Mouse (Mus musculus) hindbrain, embryonic 13.5 days (tissue): ENCODE data around the gene Hist1h2bn. TPM values are rescaled to one million over a fixed set of nuclear protein-coding genes. Genes with fewer than 3 reads are reported as not detected.
A peak's percentile ranks its signal among the peaks of the same experiment; 100 is the strongest.
"Not testable (repeated sequence)": the region's sequence is repeated elsewhere in the genome, so short reads cannot be mapped to it uniquely, and the experiment has no call there.

ENCODE experiments used
- ATAC-seq: fragments of 200-750 bp; cut with Nextera tagmentation; 2 replicates; pipeline ENCODE4 v1.8.0; 2017; ENCODE audit warnings: moderate TSS enrichment; ENCODE audit not compliant: low FRiP score
- H3K27ac ChIP-seq: fragments of 300-500 bp; sonication (generic); 2 replicates; pipeline ENCODE4 v1.5.1; 2015; ENCODE audit warnings: inconsistent platforms, mild to moderate bottlenecking, moderate library complexity
- H3K27me3 ChIP-seq: fragments of 300-500 bp; sonication (generic); 2 replicates; pipeline ENCODE4 v1.6.1; 2015; ENCODE audit warnings: mild to moderate bottlenecking, inconsistent platforms
- H3K36me3 ChIP-seq: fragments of 300-500 bp; sonication (generic); 2 replicates; pipeline ENCODE4 v1.6.1; 2015; ENCODE audit warnings: mild to moderate bottlenecking, inconsistent platforms
- H3K4me1 ChIP-seq: fragments of 300-500 bp; sonication (generic); replicated peaks from 2 replicates; pipeline ENCODE4 v1.6.1; 2015; ENCODE audit warnings: inconsistent platforms
- H3K4me2 ChIP-seq: fragments of 300-500 bp; sonication (generic); 2 replicates; pipeline ENCODE4 v1.6.1; 2015; ENCODE audit warnings: inconsistent platforms, mild to moderate bottlenecking, moderate library complexity
- H3K4me3 ChIP-seq: fragments of 300-500 bp; sonication (generic); 2 replicates; pipeline ENCODE4 v1.5.1; 2015; ENCODE audit warnings: mild to moderate bottlenecking, inconsistent platforms
- H3K9ac ChIP-seq: fragments of 300-500 bp; sonication (generic); 2 replicates; pipeline ENCODE4 v1.6.1; 2015; ENCODE audit warnings: mild to moderate bottlenecking, inconsistent platforms
- H3K9me3 ChIP-seq: fragments of 300-500 bp; sonication (generic); 2 replicates; pipeline ENCODE4 v1.6.1; 2016; ENCODE audit warnings: inconsistent platforms
- WGBS: fragments of 180-500 bp; shearing (Covaris S2); methylation state at CpG from one replicate; pipeline ENCODE4 v1.1.7; 2015; 5-methylcytosine and 5-hydroxymethylcytosine counted together
- polyA plus RNA-seq: library from polyadenylated mRNA; unstranded; fragments of >200 nt; fragmentation: Nextera tagmentation; extraction: Ambion mirVana; gene quantifications from 2 replicates; pipeline ENCODE4 v1.2.1, GENCODE M21; 2015

Hist1h2bn gene
- polyA plus RNA-seq, 1 experiment from 2014 or later: 0.60 TPM

DNA sequence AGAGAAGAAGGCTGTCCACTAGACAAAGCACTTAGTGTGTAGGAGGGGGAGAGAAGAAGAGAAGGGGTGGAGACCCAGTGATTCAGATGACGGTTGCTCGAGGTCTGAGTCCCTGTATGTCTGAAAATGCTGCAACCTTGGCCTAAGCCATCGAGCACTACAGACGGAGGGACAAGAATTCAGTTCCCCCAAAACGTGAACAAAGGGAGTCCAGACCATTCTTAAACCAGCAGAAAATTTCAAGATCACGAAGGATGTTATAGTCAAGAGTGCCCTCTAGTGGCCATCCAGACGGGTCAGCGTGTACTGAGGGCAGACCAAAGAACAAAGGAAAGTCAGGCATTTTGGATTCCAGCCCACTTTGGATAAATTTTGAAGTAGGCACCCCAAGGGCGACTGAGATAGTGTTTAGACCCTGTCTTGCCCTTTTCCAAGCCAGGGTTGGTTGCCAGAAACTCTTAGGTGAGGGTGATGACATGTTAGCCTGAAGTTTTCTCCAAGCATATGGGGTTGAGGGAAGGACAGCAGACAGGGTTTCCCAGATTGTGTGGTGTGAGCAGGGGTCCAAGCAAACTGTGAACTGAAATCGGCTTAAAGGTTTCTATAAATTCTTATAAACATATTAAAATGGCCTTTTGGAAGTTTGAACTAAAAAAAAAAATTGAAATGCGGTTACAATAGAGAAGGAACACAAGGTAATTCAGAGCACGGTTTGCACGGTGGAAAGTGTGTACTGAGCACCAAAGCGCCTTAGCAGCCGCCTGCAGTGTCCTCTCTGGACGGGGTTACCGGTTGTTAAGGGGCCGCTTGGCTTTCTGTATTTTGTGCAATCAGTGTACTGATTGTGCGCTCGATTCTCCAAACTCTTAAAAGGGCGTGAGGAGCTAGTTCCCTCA, 19.7 kb upstream of the Hist1h2bn start:
- peak overlapping the region; percentile 54 for H3K4me3 ChIP-seq
- peaks cover 16% of the 10 kb centered on the region for H3K4me1 ChIP-seq
- no peaks in the 10 kb centered on the region for H3K9me3 ChIP-seq
- no peaks in the 10 kb centered on the region for H3K27me3 ChIP-seq
- H3K36me3 ChIP-seq: 0 out of 2 replicates have a peak, but pooled peaks cover 2% of the 10 kb centered on the region
- peak overlapping the region; percentile 97 for H3K27ac ChIP-seq
- WGBS: under 1% methylated on average over 21 of the region's 21 CpGs
- H3K9ac ChIP-seq: peak overlapping the region; percentile 79
- peak; percentile 85 for ATAC-seq
- peak overlapping the region; percentile 72 for H3K4me2 ChIP-seq

DNA sequence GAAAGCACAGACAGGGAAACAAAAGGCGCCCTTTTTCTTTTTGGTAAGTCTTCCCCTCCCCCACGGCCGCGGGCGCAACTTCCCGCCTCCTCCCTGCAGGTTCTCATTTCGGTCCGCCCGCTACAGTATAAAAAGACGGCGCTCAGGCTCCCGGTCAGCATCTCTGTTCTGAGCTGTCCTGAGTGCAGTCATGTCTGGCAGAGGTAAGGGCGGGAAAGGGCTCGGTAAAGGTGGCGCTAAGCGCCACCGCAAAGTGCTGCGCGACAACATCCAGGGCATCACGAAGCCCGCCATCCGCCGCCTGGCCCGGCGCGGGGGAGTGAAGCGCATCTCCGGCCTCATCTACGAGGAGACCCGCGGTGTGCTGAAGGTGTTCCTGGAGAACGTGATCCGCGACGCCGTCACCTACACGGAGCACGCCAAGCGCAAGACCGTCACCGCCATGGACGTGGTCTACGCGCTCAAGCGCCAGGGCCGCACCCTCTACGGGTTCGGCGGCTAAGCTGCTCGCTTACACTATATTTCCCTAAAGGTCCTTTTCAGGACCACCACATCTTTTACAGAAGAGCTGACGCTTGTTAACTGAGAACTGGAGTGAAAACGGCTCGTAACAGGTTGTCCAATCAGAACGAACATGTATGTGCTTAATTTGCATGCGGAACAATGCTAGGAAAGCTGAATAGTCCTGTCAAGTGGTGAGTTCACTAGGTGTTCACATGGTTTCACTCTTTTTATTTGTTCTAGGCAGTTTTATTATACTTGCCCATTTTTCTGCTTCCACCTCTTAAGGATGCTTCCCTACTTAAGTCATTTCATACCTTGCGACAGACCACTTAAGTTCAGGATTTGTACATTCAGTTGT, 18.8 kb upstream of the Hist1h2bn start, which contains the start of gene Hist1h4j:
Gene Hist1h4j, plus strand, starts transcription at position 159 of the 862 bp plus-strand sequence.
- Histone ChIP-seq H3K4me2 (peak within 1 kb of the TSS; percentile 72), H3K4me3 (peak within 1 kb of the TSS; percentile 54), H3K9ac (peak within 1 kb of the TSS; percentile 79), H3K27ac (peak within 1 kb of the TSS; percentile 97), H3K4me1 (peaks cover 16% of the 10 kb centered on the region)
- under 1% methylated on average over 51 of the region's 56 CpGs for WGBS
- ATAC-seq: peak; percentile 89
- H3K9me3 ChIP-seq, H3K27me3 ChIP-seq, H3K36me3 ChIP-seq: not testable (repeated sequence)

DNA sequence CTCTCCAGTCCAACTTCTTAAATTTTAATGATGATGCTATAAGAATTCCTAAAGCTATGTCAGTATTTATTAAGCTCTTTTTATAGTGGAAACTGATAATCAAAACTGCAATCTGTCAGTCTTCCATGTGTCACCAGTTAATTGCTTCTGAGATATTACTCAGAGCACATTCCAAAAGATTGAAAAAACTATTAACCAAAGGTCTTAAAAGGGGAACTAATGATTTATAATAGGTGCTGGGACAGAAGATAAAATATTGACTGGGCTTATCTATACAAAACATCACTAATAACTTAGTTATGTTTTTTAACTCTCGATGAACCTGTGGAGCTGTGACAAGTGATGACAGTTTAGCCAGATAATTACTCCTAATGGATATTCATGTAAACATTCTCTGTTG, 8.9 kb upstream of the Hist1h2bn start:
- ATAC-seq: no peak
- 98% methylated on average over 1 of the region's 1 CpGs for WGBS

DNA sequence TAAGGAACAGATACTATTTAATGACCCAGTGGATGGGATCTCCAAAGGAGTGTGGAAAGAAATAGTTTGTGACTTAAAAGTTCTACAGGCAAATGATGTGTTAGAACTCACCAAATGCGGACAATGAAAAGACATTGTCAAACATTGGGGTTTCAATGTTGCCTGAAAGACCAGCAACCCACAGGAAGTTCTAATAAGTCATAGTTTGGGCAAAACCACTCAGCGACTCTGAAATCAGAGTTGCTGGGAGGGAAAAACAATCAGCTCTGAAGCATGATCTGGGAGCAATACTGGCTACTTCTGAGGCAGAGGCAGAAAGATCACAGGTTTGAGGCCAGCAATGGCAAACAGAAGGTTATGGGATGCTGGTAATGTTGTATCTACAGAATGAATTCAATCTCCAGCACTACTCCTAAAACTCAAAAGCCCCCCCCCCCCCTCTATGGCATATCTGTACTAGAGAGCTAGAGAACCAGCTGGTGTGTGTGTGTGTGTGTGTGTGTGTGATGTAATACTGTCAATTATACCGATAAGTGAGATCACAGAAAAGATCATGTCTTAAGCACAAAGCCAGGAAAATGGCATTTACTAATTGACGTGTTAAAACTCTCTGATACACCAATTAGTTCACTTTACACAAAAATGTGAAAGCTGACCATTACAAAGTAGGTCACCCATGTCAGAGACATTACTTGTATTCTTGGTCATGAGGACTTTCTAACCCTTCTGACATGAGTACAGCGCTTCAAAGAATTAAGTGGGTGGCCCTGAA, 4.3 kb upstream of the Hist1h2bn start:
- peak overlapping the region; percentile 84 for H3K4me2 ChIP-seq
- peak overlapping the region; percentile 57 for H3K4me3 ChIP-seq
- peak overlapping the region; percentile 93 for H3K27ac ChIP-seq
- H3K9me3 ChIP-seq: no peaks in the 10 kb centered on the region
- peaks cover 34% of the 10 kb centered on the region for H3K4me1 ChIP-seq
- H3K36me3 ChIP-seq: no peaks in the 10 kb centered on the region
- no peak for ATAC-seq
- WGBS: 5% methylated on average over 5 of the region's 5 CpGs
- H3K9ac ChIP-seq: peak overlapping the region; percentile 79
- no peaks in the 10 kb centered on the region for H3K27me3 ChIP-seq

More for the DNA sequence above, 8.9 kb upstream of the Hist1h2bn start:
- no peak overlapping the region for H3K9ac ChIP-seq
- no peaks in the 10 kb centered on the region for H3K9me3 ChIP-seq
- H3K4me1 ChIP-seq: peaks cover 20% of the 10 kb centered on the region
- H3K27ac ChIP-seq: no peak overlapping the region
- H3K36me3 ChIP-seq: no peaks in the 10 kb centered on the region
- H3K27me3 ChIP-seq: no peaks in the 10 kb centered on the region
- H3K4me2 ChIP-seq: no peak overlapping the region
- H3K4me3 ChIP-seq: no peak overlapping the region

DNA sequence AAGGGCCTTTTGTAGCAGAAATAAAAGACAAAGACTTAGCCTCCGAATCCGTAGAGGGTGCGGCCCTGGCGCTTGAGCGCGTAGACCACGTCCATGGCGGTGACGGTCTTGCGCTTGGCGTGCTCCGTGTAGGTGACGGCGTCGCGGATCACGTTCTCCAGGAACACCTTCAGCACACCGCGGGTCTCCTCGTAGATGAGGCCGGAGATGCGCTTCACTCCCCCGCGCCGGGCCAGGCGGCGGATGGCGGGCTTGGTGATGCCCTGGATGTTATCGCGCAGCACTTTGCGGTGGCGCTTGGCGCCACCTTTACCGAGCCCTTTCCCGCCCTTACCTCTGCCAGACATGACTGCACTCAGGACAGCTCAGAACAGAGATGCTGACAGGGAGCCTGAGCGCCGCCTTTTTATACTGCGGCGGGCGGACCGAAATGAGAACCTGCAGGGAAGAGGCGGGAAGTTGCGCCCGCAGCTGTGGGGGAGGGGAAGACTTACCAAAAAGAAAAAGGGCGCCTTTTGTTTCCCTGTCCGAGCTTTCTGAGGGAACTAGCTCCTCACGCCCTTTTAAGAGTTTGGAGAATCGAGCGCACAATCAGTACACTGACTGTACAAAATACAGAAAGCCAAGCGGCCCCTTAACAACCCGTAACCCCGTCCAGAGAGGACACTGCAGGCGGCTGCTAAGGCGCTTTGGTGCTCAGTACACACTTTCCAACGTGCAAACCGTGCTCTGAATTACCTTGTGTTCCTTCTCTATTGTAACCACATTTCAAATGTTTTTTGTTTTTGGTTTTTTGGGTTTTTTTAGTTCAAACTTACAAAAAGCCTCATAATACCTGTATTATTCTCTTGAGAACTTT, 3.5 kb upstream of the Hist1h2bn start, which contains the start of gene Hist1h4k:
Gene Hist1h4k, minus strand, starts transcription at position 347 of the 859 bp plus-strand sequence.
- Histone ChIP-seq H3K9ac (peak within 1 kb of the TSS; percentile 79), H3K4me3 (peak within 1 kb of the TSS; percentile 57), H3K4me2 (peak within 1 kb of the TSS; percentile 84), H3K27ac (peak within 1 kb of the TSS; percentile 93), H3K4me1 (peaks cover 37% of the 10 kb centered on the region)
- peak; percentile 87 for ATAC-seq
- not testable (repeated sequence) for H3K27me3 ChIP-seq, H3K36me3 ChIP-seq, H3K9me3 ChIP-seq
- under 1% methylated on average over 47 of the region's 56 CpGs for WGBS

DNA sequence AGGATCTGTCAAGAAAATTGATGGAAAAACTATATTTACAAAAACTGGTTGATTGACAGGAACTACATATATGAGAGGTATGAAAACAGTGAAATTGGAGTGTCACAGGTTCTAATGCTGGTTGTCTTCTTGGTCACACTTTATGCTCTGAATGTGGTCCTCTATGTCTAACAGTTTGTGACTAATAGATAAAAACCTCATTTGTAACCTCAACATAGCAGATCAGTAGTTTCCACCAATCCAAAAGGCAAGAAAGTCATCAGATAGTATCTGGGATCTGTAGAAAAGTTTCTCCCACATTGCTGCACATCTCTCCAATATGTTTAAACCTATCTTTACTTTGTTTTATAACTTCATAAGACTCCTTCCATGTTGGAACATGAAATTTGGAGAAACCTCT, 2.5 kb upstream of the Hist1h2bn start:
- ATAC-seq: no peak
- Histone ChIP-seq H3K9ac (no peak overlapping the region), H3K4me1 (peaks cover 37% of the 10 kb centered on the region), H3K4me2 (no peak overlapping the region), H3K4me3 (no peak overlapping the region), H3K27me3 (no peaks in the 10 kb centered on the region), H3K36me3 (no peaks in the 10 kb centered on the region), H3K9me3 (no peaks in the 10 kb centered on the region), H3K27ac (no peak overlapping the region)

DNA sequence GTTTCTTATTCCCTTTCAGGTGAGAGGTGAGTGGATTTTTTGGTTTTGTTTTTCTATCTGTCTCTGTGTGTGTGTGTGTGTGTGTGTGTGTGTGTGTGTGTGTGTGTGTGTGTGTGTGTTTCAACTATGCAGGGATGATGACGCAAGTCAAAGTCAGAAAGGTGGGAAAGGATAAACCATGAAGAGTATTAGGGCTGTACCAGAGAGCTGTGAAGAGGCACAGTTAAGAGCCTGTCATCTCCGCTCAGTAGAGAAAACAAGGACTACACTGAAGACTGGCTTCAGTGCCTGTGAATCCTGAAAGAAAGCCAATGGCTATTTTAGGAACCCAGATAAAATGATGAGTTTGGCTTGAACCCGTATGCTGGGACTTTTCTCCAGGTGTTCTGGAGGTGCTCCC, 2.1 kb upstream of the Hist1h2bn start:
- WGBS: 82% methylated on average over 3 of the region's 3 CpGs
- no peak for ATAC-seq
- H3K36me3 ChIP-seq: no peaks in the 10 kb centered on the region
- no peak overlapping the region for H3K4me3 ChIP-seq
- H3K4me2 ChIP-seq: no peak overlapping the region
- H3K4me1 ChIP-seq: peaks cover 37% of the 10 kb centered on the region
- H3K27me3 ChIP-seq: no peaks in the 10 kb centered on the region
- no peak overlapping the region for H3K27ac ChIP-seq
- no peaks in the 10 kb centered on the region for H3K9me3 ChIP-seq
- no peak overlapping the region for H3K9ac ChIP-seq

DNA sequence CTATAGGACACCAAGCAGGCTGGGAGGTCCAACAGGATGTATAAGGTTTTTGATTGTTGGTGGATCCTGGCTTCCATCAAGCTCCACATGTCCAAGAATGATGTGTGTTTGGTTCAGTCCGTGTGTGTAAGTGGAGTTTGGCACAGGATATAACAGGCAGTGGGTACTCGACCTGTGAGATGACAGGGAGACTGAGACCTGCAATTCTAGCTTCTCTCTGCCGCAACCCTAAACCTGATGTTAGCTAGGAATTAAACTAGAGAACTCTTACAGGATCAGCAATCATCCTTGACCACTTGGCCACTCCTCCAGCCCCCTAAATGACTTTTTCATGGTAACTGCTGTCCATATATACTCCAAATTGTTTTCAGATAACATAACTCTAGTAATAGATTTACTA, 1.6 kb upstream of the Hist1h2bn start:
- Histone ChIP-seq H3K4me3 (no peak overlapping the region), H3K27ac (0 out of 2 replicates have a peak overlapping the region, but pooled peaks have one; percentile 48), H3K27me3 (no peaks in the 10 kb centered on the region), H3K9me3 (no peaks in the 10 kb centered on the region), H3K4me2 (0 out of 2 replicates have a peak overlapping the region, but pooled peaks have one; percentile 76), H3K36me3 (no peaks in the 10 kb centered on the region), H3K9ac (no peak overlapping the region), H3K4me1 (peaks cover 34% of the 10 kb centered on the region)
- ATAC-seq: no peak
- WGBS: 51% methylated on average over 3 of the region's 3 CpGs

DNA sequence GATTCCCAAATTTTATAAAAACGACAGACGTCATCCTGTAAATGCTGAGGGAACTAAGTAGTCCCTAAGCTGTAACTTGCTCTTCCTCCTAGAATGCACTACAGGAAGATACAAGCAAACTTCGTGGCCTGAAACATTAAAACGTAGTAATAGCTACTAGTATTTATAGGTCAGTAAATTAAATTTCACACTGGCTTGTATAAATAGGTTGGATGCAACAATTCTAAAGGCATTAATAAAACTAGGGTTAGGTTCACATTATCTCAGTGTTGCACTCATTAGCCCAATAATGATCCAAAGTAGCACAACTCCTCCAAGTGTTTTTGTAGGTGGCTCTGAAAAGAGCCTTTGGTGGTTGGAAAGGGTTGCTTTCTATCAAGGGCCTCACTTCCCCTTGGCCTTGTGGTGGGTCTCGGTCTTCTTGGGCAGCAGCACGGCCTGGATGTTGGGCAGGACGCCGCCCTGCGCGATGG, 836 bp upstream of the Hist1h2bn start:
- WGBS: 5% methylated on average over 10 of the region's 10 CpGs
- Histone ChIP-seq H3K4me2 (peak overlapping the region; percentile 76), H3K27ac (peak overlapping the region; percentile 95), H3K4me3 (peak overlapping the region; percentile 44), H3K9ac (peak overlapping the region; percentile 74), H3K9me3 (no peaks in the 10 kb centered on the region), H3K36me3 (no peaks in the 10 kb centered on the region), H3K4me1 (peaks cover 31% of the 10 kb centered on the region), H3K27me3 (no peaks in the 10 kb centered on the region)
- no peak for ATAC-seq

DNA sequence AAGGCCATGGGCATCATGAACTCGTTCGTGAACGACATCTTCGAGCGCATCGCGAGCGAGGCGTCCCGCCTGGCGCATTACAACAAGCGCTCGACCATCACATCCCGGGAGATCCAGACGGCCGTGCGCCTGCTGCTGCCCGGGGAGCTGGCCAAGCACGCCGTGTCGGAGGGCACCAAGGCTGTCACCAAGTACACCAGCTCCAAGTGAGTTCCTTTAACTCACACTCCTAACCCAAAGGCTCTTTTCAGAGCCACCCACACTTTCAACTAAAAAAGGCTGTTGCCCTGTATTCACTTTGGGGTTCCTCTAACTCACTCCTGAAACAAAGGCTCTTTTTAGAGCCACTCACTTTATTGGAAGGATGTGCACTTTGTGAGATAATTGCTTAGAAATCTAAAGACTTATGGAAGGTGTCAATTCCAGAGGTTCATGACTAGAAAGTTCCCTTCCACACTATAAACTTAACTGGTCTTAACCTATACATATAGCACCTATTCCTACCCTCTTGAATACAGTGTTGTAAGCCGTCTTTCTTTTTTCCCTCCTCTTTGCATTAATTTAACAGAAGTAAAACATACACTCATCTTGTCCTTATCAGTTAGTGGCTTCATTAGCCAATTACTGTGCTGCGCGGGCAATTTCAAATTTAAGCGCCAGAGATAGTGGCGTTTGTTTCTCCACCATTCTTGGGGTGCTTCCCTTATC, 525 bp downstream of the Hist1h2bn start:
- WGBS: under 1% methylated on average over 17 of the region's 26 CpGs
- H3K36me3 ChIP-seq, H3K9me3 ChIP-seq, H3K27me3 ChIP-seq: not testable (repeated sequence)
- peak; percentile 9; the same call in 1 of the 2 replicates for ATAC-seq
- Histone ChIP-seq H3K4me1 (peaks cover 21% of the 10 kb centered on the region), H3K27ac (peak overlapping the region; percentile 95), H3K4me3 (peak overlapping the region; percentile 44), H3K4me2 (peak overlapping the region; percentile 76), H3K9ac (peak overlapping the region; percentile 69)
